Mouse (Mus musculus) kidney, embryonic 15.5 days (tissue): ENCODE results near the gene Cacna1c. TPM values are rescaled to one million over a fixed set of nuclear protein-coding genes. Genes with fewer than 3 reads are reported as not detected.

Experiments
- ATAC-seq: fragments of 200-750 bp; cut with Nextera tagmentation; replicated peaks from 2 replicates; pipeline ENCODE4 v1.8.0; 2017; ENCODE audit warnings: moderate TSS enrichment; ENCODE audit not compliant: low FRiP score
- H3K27ac ChIP-seq: fragments of 300-500 bp; sonication (generic); 2 replicates; pipeline ENCODE4 v1.5.1; 2015; ENCODE audit warnings: mild to moderate bottlenecking, inconsistent platforms
- H3K27me3 ChIP-seq: fragments of 300-500 bp; sonication (generic); 2 replicates; pipeline ENCODE4 v1.6.1; 2015; ENCODE audit warnings: inconsistent platforms
- H3K36me3 ChIP-seq: fragments of 300-500 bp; sonication (generic); 2 replicates; pipeline ENCODE4 v1.6.1; 2015; ENCODE audit warnings: inconsistent platforms
- H3K4me1 ChIP-seq: fragments of 300-500 bp; sonication (generic); 2 replicates; pipeline ENCODE4 v1.6.1; 2015; ENCODE audit warnings: inconsistent platforms
- H3K4me2 ChIP-seq: fragments of 300-500 bp; sonication (generic); 2 replicates; pipeline ENCODE4 v1.6.1; 2015; ENCODE audit warnings: moderate library complexity, mild to moderate bottlenecking, inconsistent platforms
- H3K4me3 ChIP-seq: fragments of 300-500 bp; sonication (generic); replicated peaks from 2 replicates; pipeline ENCODE4 v1.5.1; 2015; ENCODE audit warnings: mild to moderate bottlenecking, inconsistent platforms
- H3K9ac ChIP-seq: fragments of 300-500 bp; sonication (generic); 2 replicates; pipeline ENCODE4 v1.6.1; 2015; ENCODE audit warnings: mild to moderate bottlenecking, inconsistent platforms
- H3K9me3 ChIP-seq: fragments of 300-500 bp; sonication (generic); replicated peaks from 2 replicates; pipeline ENCODE4 v1.6.1; 2016; ENCODE audit warnings: inconsistent platforms
- WGBS: fragments of 180-500 bp; shearing (Covaris S2); methylation state at CpG from one replicate; pipeline ENCODE4 v1.1.7; 2015; ENCODE audit warnings: mixed read lengths; 5-methylcytosine and 5-hydroxymethylcytosine counted together
- polyA plus RNA-seq: library from polyadenylated mRNA; unstranded; fragments of >200 nt; fragmentation: Nextera tagmentation; extraction: Ambion mirVana; gene quantifications from 2 replicates; pipeline ENCODE4 v1.2.1, GENCODE M21; 2015

The Cacna1c gene
- polyA plus RNA-seq, 1 experiment from 2014 or later: 2.7 TPM

DNA sequence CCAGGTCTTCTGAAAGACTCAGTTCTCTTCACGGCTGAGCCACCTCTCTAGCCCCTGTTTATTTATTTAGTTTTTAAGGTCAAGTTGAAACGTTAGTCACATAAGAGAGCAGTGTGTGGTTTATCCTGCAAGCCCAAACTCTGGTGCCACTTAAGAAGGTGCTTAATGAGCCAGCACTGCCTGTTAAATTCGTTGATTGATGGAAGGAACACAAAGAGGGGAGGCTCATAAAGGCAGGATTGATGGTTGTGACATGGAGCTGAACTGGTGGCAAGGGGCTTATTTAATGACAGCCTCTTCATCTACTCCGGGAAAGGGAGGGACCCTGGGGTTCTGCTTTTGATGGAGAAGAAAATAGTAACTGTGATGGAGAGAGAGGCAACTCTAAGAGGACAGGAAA is 439.7 kb downstream of the Cacna1c start:
- Histone ChIP-seq H3K4me2 (no peak overlapping the region), H3K9me3 (no peaks in the 10 kb centered on the region), H3K27ac (no peak overlapping the region), H3K9ac (no peak overlapping the region), H3K4me1 (peaks cover 5% of the 10 kb centered on the region; the same call in 1 of the 2 replicates), H3K4me3 (no peak overlapping the region), H3K36me3 (no peaks in the 10 kb centered on the region), H3K27me3 (peaks cover 51% of the 10 kb centered on the region)
- peak; percentile 91 for ATAC-seq
- WGBS: 9% methylated on average over 4 of the region's 4 CpGs

- H3K27me3 ChIP-seq: peaks cover 52% of the 10 kb centered on the region
- no peaks in the 10 kb centered on the region for H3K36me3 ChIP-seq
- H3K4me3 ChIP-seq: no peak overlapping the region
- WGBS: 91% methylated on average over 5 of the region's 5 CpGs
- no peak overlapping the region for H3K4me2 ChIP-seq
- no peak overlapping the region for H3K27ac ChIP-seq
- no peak for ATAC-seq
- H3K4me1 ChIP-seq: peaks cover 5% of the 10 kb centered on the region; the same call in 1 of the 2 replicates
- H3K9ac ChIP-seq: no peak overlapping the region
- no peaks in the 10 kb centered on the region for H3K9me3 ChIP-seq
These were observed 440.4 kb downstream of the Cacna1c start for GRCm38 (mm10) chr6:118755768-118756167.

DNA sequence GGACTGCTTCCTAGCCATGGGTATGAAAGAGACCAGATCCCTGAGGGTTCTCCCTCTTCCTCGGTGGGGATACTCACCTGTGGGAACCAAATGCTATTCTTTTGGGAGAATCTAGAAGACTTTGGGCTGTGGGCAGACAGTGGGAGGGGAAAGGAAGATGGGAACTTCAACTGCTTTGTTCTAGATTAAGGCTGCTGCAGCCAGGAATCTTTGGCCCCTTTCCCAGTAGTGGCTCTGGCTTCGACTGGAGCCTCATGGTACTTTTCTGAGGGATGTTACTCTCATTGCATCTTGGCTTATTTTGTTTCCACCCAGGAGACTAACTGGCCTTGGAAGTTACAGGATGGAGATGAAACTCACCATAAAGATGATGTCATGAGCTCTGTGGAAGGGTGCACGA is 441.8 kb downstream of the Cacna1c start:
- no peak overlapping the region for H3K4me3 ChIP-seq
- H3K27me3 ChIP-seq: peaks cover 49% of the 10 kb centered on the region
- no peak for ATAC-seq
- H3K27ac ChIP-seq: no peak overlapping the region
- WGBS: 82% methylated on average over 3 of the region's 3 CpGs
- H3K4me2 ChIP-seq: no peak overlapping the region
- no peaks in the 10 kb centered on the region for H3K36me3 ChIP-seq
- no peaks in the 10 kb centered on the region for H3K9me3 ChIP-seq
- H3K4me1 ChIP-seq: peaks cover 5% of the 10 kb centered on the region; the same call in 1 of the 2 replicates
- no peak overlapping the region for H3K9ac ChIP-seq

- H3K4me3 ChIP-seq: no peak overlapping the region
- H3K36me3 ChIP-seq: no peaks in the 10 kb centered on the region
- H3K9ac ChIP-seq: no peak overlapping the region
- H3K4me1 ChIP-seq: peaks cover 5% of the 10 kb centered on the region; the same call in 1 of the 2 replicates
- no peaks in the 10 kb centered on the region for H3K9me3 ChIP-seq
- peaks cover 49% of the 10 kb centered on the region for H3K27me3 ChIP-seq
- ATAC-seq: no peak
- 88% methylated on average over 8 of the region's 8 CpGs for WGBS
- no peak overlapping the region for H3K4me2 ChIP-seq
- H3K27ac ChIP-seq: no peak overlapping the region
These were observed 442.4 kb downstream of the Cacna1c start for GRCm38 (mm10) chr6:118753787-118754186.

DNA sequence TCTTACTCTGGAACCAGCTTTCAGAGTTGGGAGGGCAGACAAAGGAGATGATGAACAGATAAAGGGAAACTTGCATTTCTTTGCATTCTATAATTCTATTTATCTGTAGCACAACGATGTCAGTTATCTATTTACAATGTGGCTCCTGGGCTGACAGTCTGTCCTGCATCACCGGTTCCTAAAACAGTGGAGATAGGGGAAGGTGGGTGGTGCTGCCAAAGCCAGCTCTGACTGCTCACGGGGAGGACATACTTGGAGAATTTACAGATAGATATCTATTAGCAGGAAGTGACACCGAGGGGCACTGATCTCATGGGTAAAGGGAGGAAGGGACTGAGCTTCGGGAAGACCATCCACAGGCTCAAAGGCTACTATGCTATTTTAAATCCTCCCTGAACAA is 443.2 kb downstream of the Cacna1c start:
- 38% methylated on average over 5 of the region's 5 CpGs for WGBS
- Histone ChIP-seq H3K4me3 (no peak overlapping the region), H3K27me3 (peaks cover 42% of the 10 kb centered on the region), H3K9ac (no peak overlapping the region), H3K9me3 (no peaks in the 10 kb centered on the region), H3K4me2 (no peak overlapping the region), H3K36me3 (no peaks in the 10 kb centered on the region), H3K4me1 (peaks cover 5% of the 10 kb centered on the region; the same call in 1 of the 2 replicates), H3K27ac (no peak overlapping the region)
- ATAC-seq: no peak

DNA sequence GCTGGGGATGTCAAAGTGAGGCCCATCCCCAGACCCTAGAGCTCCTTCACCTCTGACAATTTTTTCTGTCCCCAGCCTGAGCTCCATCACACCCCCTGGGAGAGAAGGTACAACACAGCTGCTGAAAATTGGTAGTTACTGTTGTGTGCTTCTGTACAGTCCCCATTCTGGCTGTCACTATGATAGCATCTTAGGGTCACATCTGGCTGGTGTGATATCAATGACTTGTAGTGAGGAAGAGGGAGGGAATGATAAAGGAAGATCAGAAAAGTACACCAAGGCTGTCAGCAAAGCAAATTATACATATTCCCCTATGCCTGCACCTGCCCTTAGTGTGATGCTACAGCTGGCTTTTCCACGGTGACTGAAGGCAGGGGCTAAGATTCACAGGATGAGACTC is 446.9 kb downstream of the Cacna1c start:
- Histone ChIP-seq H3K4me3 (no peak overlapping the region), H3K9ac (no peak overlapping the region), H3K4me2 (no peak overlapping the region), H3K36me3 (no peaks in the 10 kb centered on the region), H3K27me3 (peaks cover 24% of the 10 kb centered on the region), H3K27ac (no peak overlapping the region), H3K4me1 (no peaks in the 10 kb centered on the region), H3K9me3 (no peaks in the 10 kb centered on the region)
- no peak for ATAC-seq
- 90% methylated on average over 1 of the region's 1 CpGs for WGBS

- no peaks in the 10 kb centered on the region for H3K4me1 ChIP-seq
- no peak overlapping the region for H3K4me2 ChIP-seq
- no peaks in the 10 kb centered on the region for H3K27me3 ChIP-seq
- no peak overlapping the region for H3K9ac ChIP-seq
- H3K27ac ChIP-seq: no peak overlapping the region
- no peak for ATAC-seq
- H3K36me3 ChIP-seq: no peaks in the 10 kb centered on the region
- no peaks in the 10 kb centered on the region for H3K9me3 ChIP-seq
- H3K4me3 ChIP-seq: no peak overlapping the region
- WGBS: 36% methylated on average over 6 of the region's 6 CpGs
These were observed 453.5 kb downstream of the Cacna1c start for GRCm38 (mm10) chr6:118742701-118743100.

- no peaks in the 10 kb centered on the region for H3K36me3 ChIP-seq
- H3K27me3 ChIP-seq: no peaks in the 10 kb centered on the region
- no peaks in the 10 kb centered on the region for H3K4me1 ChIP-seq
- ATAC-seq: no peak
- H3K4me3 ChIP-seq: no peak overlapping the region
- no peaks in the 10 kb centered on the region for H3K9me3 ChIP-seq
- H3K4me2 ChIP-seq: no peak overlapping the region
- WGBS: 93% methylated on average over 14 of the region's 14 CpGs
- no peak overlapping the region for H3K9ac ChIP-seq
- no peak overlapping the region for H3K27ac ChIP-seq
These were observed 454.4 kb downstream of the Cacna1c start for GRCm38 (mm10) chr6:118741841-118742240.

DNA sequence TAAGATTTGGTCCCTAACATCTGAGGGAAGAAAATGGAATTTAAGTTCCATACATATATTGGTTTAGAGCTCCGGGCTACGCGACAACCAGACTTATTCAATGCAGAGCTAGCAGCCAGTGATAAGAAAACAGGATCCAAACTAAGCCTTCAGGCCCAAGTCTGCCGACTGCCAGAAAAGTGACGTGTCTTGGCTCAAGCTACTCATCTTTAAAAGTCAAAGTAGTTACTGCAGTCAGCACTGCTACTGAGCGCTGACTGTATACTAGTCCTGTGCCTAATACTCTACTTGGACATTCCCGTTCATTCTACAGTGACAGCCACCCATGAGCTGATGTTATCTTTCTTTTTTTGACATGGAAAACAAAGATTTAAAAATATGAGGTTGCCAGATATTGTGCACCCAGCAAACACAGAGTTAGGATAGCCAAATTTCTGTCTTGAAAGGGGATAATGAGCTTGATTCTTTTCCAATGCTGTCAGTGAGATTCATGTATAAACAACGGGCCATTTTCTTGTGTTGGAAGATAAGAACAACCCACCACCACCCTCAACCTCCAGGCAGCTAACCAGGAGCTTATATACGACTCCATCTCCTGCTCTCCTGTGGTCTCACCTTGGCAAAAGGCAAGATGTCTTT is 456.1 kb downstream of the Cacna1c start:
- no peak overlapping the region for H3K4me3 ChIP-seq
- H3K36me3 ChIP-seq: no peaks in the 10 kb centered on the region
- no peak for ATAC-seq
- no peaks in the 10 kb centered on the region for H3K27me3 ChIP-seq
- no peak overlapping the region for H3K27ac ChIP-seq
- H3K4me1 ChIP-seq: no peaks in the 10 kb centered on the region
- H3K9ac ChIP-seq: no peak overlapping the region
- WGBS: 79% methylated on average over 9 of the region's 9 CpGs
- H3K4me2 ChIP-seq: no peak overlapping the region
- H3K9me3 ChIP-seq: no peaks in the 10 kb centered on the region

DNA sequence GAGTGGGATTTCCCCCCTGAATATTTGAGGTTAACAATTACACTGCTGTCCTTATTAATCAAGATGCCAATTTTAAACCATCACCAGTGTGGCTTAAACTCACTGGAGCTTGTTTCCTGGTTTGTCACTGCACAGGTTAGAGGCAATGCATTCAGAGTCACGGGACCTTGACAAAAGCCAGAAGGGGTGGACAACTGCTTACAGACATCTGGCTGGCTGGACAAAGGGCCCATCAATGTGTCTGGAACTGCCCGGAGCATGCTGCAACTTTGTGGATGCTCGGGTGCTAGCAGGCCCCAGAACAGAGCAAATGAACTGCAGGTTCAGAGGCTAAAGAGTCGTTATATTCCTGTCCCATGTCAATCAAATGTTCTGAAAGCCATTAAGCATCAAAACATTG is 456.9 kb downstream of the Cacna1c start:
- WGBS: 50% methylated on average over 4 of the region's 4 CpGs
- Histone ChIP-seq H3K27me3 (no peaks in the 10 kb centered on the region), H3K4me1 (no peaks in the 10 kb centered on the region), H3K9me3 (no peaks in the 10 kb centered on the region), H3K27ac (no peak overlapping the region), H3K36me3 (no peaks in the 10 kb centered on the region), H3K4me2 (no peak overlapping the region), H3K4me3 (no peak overlapping the region), H3K9ac (no peak overlapping the region)
- ATAC-seq: no peak

- Histone ChIP-seq H3K36me3 (no peaks in the 10 kb centered on the region), H3K4me3 (no peak overlapping the region), H3K9me3 (no peaks in the 10 kb centered on the region), H3K27me3 (no peaks in the 10 kb centered on the region), H3K27ac (no peak overlapping the region), H3K4me2 (no peak overlapping the region), H3K9ac (no peak overlapping the region), H3K4me1 (no peaks in the 10 kb centered on the region)
- WGBS: 48% methylated on average over 3 of the region's 3 CpGs
- ATAC-seq: no peak
These were observed 457.6 kb downstream of the Cacna1c start for GRCm38 (mm10) chr6:118738656-118739055.

- no peak overlapping the region for H3K4me3 ChIP-seq
- ATAC-seq: no peak
- no peaks in the 10 kb centered on the region for H3K27me3 ChIP-seq
- no peaks in the 10 kb centered on the region for H3K9me3 ChIP-seq
- no peak overlapping the region for H3K9ac ChIP-seq
- no peaks in the 10 kb centered on the region for H3K4me1 ChIP-seq
- H3K4me2 ChIP-seq: no peak overlapping the region
- 76% methylated on average over 6 of the region's 6 CpGs for WGBS
- no peaks in the 10 kb centered on the region for H3K36me3 ChIP-seq
- H3K27ac ChIP-seq: no peak overlapping the region
These were observed 459.1 kb downstream of the Cacna1c start for GRCm38 (mm10) chr6:118737078-118737477.

- no peaks in the 10 kb centered on the region for H3K9me3 ChIP-seq
- H3K4me3 ChIP-seq: no peak overlapping the region
- H3K27ac ChIP-seq: no peak overlapping the region
- H3K9ac ChIP-seq: no peak overlapping the region
- no peaks in the 10 kb centered on the region for H3K4me1 ChIP-seq
- H3K36me3 ChIP-seq: no peaks in the 10 kb centered on the region
- no peaks in the 10 kb centered on the region for H3K27me3 ChIP-seq
- H3K4me2 ChIP-seq: no peak overlapping the region
- 63% methylated on average over 7 of the region's 7 CpGs for WGBS
- ATAC-seq: no peak
These were observed 459.7 kb downstream of the Cacna1c start for GRCm38 (mm10) chr6:118736491-118736890.
